8 mouse cellular contexts compared by ENCODE assay signal in the genomic region with DNA sequence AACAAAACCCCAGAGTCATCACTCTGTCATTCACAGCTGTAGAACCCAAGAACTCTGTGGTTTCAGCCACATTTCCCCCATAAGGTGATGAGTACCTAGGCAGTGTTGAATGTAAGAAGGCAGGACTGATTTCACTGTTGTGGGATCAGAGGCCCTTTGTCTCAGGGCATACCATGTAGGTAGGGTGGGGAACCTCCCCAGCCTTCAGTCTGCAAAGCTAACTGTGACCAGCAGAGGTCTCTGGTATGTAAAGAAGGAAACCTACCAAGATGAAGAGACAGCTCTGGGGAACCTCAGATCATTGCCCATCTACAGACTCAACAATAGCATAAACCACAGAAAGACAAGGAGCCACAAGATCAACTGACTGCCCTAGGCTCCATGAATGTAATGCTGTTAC. TPM values are rescaled to one million over a fixed set of nuclear protein-coding genes. Genes with fewer than 3 reads are reported as not detected.
A peak's percentile ranks its signal among the peaks of the same experiment; 100 is the strongest.
DNase-seq lines count a peak whose midpoint lies in the region; ATAC-seq and TF ChIP-seq lines count a peak whose summit lies in the region.

No protein-coding gene starts in this region.

- ATAC-seq in forebrain, embryonic 16.5 days: peak; percentile 40; the same call in 1 of the 2 replicates
- ATAC-seq in midbrain, postnatal 0 days (ENCODE audit: low FRiP score): no peak

- no peaks in the 10 kb centered on the region for H3K27me3 ChIP-seq in forebrain, embryonic 16.5 days (replicated peaks; ENCODE audit: control insufficient read depth, insufficient read depth, low read length)
- no peaks in the 10 kb centered on the region for H3K27me3 ChIP-seq in midbrain, postnatal 0 days (ENCODE audit: insufficient read depth, low read length)

- no peak overlapping the region for H3K9ac ChIP-seq in forebrain, embryonic 16.5 days (replicated peaks; ENCODE audit: low read depth, low read length)
- H3K9ac ChIP-seq in midbrain, postnatal 0 days (replicated peaks; ENCODE audit: low read length, poor library complexity, severe bottlenecking): no peak overlapping the region

- peak; percentile 12 for DNase-seq in kidney, adult 9 months
- no peak for DNase-seq in kidney, adult 11 months
- DNase-seq in A20 (ENCODE audit: low read depth, low spot score) (peak; percentile 70), adipocyte (ENCODE audit: low spot score) (no peak)
- DNase-seq in Muller cell, postnatal 12 days (ENCODE audit: inconsistent ontology term): peak; percentile 29
- DNase-seq in midbrain, postnatal 0 days (ENCODE audit: low spot score): peak; percentile 50
- DNase-seq in gastrocnemius, postnatal 10 days: no peak

- no peaks in the 10 kb centered on the region for H3K36me3 ChIP-seq in forebrain, embryonic 16.5 days (ENCODE audit: control insufficient read depth, insufficient read depth)
- no peaks in the 10 kb centered on the region for H3K36me3 ChIP-seq in midbrain, postnatal 0 days (ENCODE audit: insufficient read depth, low read length)

- no peaks in the 10 kb centered on the region for H3K4me1 ChIP-seq in forebrain, embryonic 16.5 days (replicated peaks; ENCODE audit: control insufficient read depth, insufficient read depth, low read length)
- no peaks in the 10 kb centered on the region for H3K4me1 ChIP-seq in midbrain, postnatal 0 days (ENCODE audit: insufficient read depth, low read length)

- H3K4me3 ChIP-seq in forebrain, embryonic 16.5 days (replicated peaks; ENCODE audit: low read length): no peak overlapping the region
- H3K4me3 ChIP-seq in midbrain, postnatal 0 days (ENCODE audit: low read depth, low read length): no peak overlapping the region

- no peak overlapping the region for H3K4me2 ChIP-seq in forebrain, embryonic 16.5 days (ENCODE audit: low read length)
- no peak overlapping the region for H3K4me2 ChIP-seq in midbrain, postnatal 0 days (ENCODE audit: low read depth, low read length, poor library complexity, severe bottlenecking)

- H3K9me3 ChIP-seq in forebrain, embryonic 16.5 days (ENCODE audit: control insufficient read depth, low read length): no peaks in the 10 kb centered on the region
- H3K9me3 ChIP-seq in midbrain, postnatal 0 days (ENCODE audit: low read length): no peaks in the 10 kb centered on the region

- H3K27ac ChIP-seq in forebrain, embryonic 16.5 days (ENCODE audit: low read length): no peak overlapping the region
- no peak overlapping the region for H3K27ac ChIP-seq in midbrain, postnatal 0 days (ENCODE audit: low read depth, low read length)

- peak; percentile 62 for TF ChIP-seq CTCF in midbrain, postnatal 0 days (IDR thresholded peaks at IDR 0.05)

RNA-seq across cellular contexts. Expression of a gene that starts 36.4 kb away (rescaled TPM):
- polyA plus RNA-seq in forebrain, embryonic 16.5 days (2015; fragmentation: Nextera tagmentation; extraction: Ambion mirVana): not detected in 2 replicates
- not detected in 2 replicates for total RNA-seq in midbrain, postnatal 0 days (2014; rRNA removed)
- 0.27 and 0.34 TPM in 2 replicates for polyA plus RNA-seq in midbrain, postnatal 0 days (2015; fragmentation: Nextera tagmentation; extraction: Ambion mirVana)
- total RNA-seq in gastrocnemius, postnatal 10 days (2021): under 1 TPM; 0.35 to 0.61 TPM

Comparison
In these comparisons a context has a peak if more than half of its experiments do, and no peak if none do; other contexts are left out.
1. DNase-seq: peak in kidney, adult 9 months (single experiment), A20 (single experiment), Muller cell, postnatal 12 days (single experiment) and midbrain, postnatal 0 days (single experiment); none in kidney, adult 11 months (single experiment), adipocyte (single experiment) and gastrocnemius, postnatal 10 days (single experiment).